8 mouse cellular contexts compared by ENCODE assay signal in genomic region chr1:36546888-36547471, GRCm38 (mm10). TPM values are rescaled to one million over a fixed set of nuclear protein-coding genes. Genes with fewer than 3 reads are reported as not detected.
DNase-seq lines count a peak whose midpoint lies in the region; ATAC-seq lines count a peak whose summit lies in the region.

Gene Ankrd39 (minus strand): TSS chr1:36547445.

- under 1% methylated on average over 43 of the region's 43 CpGs for WGBS in hindbrain, embryonic 11.5 days

- peak; percentile 99 for DNase-seq in Muller cell, postnatal 12 days (ENCODE audit: inconsistent ontology term)
- DNase-seq in cerebellum, adult 9-11 months: peak; percentile 99
- peak; percentile 98 to 99 for DNase-seq in frontal cortex, adult 2 months (ENCODE audit: extremely low spot score in 1 of 2, low spot score in 1 of 2)
- peak; percentile 96 for DNase-seq in hindbrain, embryonic 11.5 days (ENCODE audit: low spot score)
- peak; percentile 97 to 98 for DNase-seq in layer of hippocampus, postnatal 10 days (ENCODE audit: low spot score in 2 of 2)
- peak; percentile 99 for DNase-seq in lung, postnatal 10 days
- DNase-seq in ovary, postnatal 36 days (ENCODE audit: low spot score): peak; percentile 96
- peak; percentile 97 for DNase-seq in thymus, postnatal 25 days

- ATAC-seq in hindbrain, embryonic 11.5 days (ENCODE audit: low FRiP score): peak; percentile 99

- peak within 1 kb of the TSS; percentile 56 for H3K4me3 ChIP-seq in hindbrain, embryonic 11.5 days (ENCODE audit: low read depth, low read length)

- no peaks in the 10 kb centered on the region for H3K27me3 ChIP-seq in hindbrain, embryonic 11.5 days (ENCODE audit: control insufficient read depth, insufficient read depth, low read length)

- H3K36me3 ChIP-seq in hindbrain, embryonic 11.5 days (ENCODE audit: control insufficient read depth, insufficient read depth, low read length): peaks cover 17% of the 10 kb centered on the region

- H3K4me2 ChIP-seq in hindbrain, embryonic 11.5 days (replicated peaks; ENCODE audit: low read depth, low read length): peak within 1 kb of the TSS; percentile 61

- H3K9ac ChIP-seq in hindbrain, embryonic 11.5 days (ENCODE audit: low read depth, low read length): peak within 1 kb of the TSS; percentile 70

- peak within 1 kb of the TSS; percentile 40 for H3K27ac ChIP-seq in hindbrain, embryonic 11.5 days (ENCODE audit: low read depth, low read length)

- no peaks in the 10 kb centered on the region for H3K9me3 ChIP-seq in hindbrain, embryonic 11.5 days (ENCODE audit: control insufficient read depth, low read length)

- peaks cover 2% of the 10 kb centered on the region; the same call in 1 of the 2 replicates for H3K4me1 ChIP-seq in hindbrain, embryonic 11.5 days (replicated peaks; ENCODE audit: control insufficient read depth, insufficient read depth, low read length)

RNA-seq across cellular contexts. Expression of gene Ankrd39, which starts in this region (rescaled TPM):
- 16.2 and 17.7 TPM in 2 replicates for polyA plus RNA-seq in frontal cortex, adult 2 months (2012; rRNA removed)
- polyA plus RNA-seq in hindbrain, embryonic 11.5 days (2014; fragmentation: Nextera tagmentation; extraction: Ambion mirVana): 12.8 and 13.1 TPM in 2 replicates
- 10 to 100 TPM; 10.9 to 15.9 TPM for total RNA-seq in layer of hippocampus, postnatal 10 days (2021)

Comparison
In these comparisons a context has a peak if more than half of its experiments do, and no peak if none do; other contexts are left out.
1. Peak in every context shown above with its lines: DNase-seq, ATAC-seq, H3K4me3 ChIP-seq and H3K27ac ChIP-seq.